Mouse (Mus musculus): ENCODE results near the gene Adgrv1. TPM values are rescaled to one million over a fixed set of nuclear protein-coding genes. Genes with fewer than 3 reads are reported as not detected.

Gene Adgrv1
- 2.0 and 2.2 TPM in 2 replicates for polyA plus RNA-seq (2015; fragmentation: Nextera tagmentation; extraction: Ambion mirVana)

GRCm38 (mm10) chr13:81632720-81633415, at the start of gene Adgrv1:
Gene Adgrv1, minus strand, starts transcription at chr13:81633154.
- no peaks in the 10 kb centered on the region for H3K9me3 ChIP-seq (ENCODE audit: low read length)
- TF ChIP-seq EP300 (IDR thresholded peaks at IDR 0.05): no peak
- TF ChIP-seq CTCF (IDR thresholded peaks at IDR 0.05): no peak
- peaks cover 4% of the 10 kb centered on the region; the same call in 1 of the 2 replicates for H3K27me3 ChIP-seq (replicated peaks; ENCODE audit: insufficient read depth, low read length)
- H3K36me3 ChIP-seq (ENCODE audit: insufficient read depth, low read length): no peaks in the 10 kb centered on the region
- H3K4me3 ChIP-seq (ENCODE audit: low read depth, low read length): peak within 1 kb of the TSS; percentile 14; the same call in 1 of the 2 replicates
- H3K9ac ChIP-seq (replicated peaks; ENCODE audit: low read depth): no peak within 1 kb of the TSS
- WGBS: 1% methylated on average over 42 of the region's 42 CpGs
- H3K4me2 ChIP-seq (replicated peaks; ENCODE audit: low read depth, low read length): peak within 1 kb of the TSS; percentile 38
- ATAC-seq (peak; percentile 99), DNase-seq (ENCODE audit: low spot score) (peak; percentile 84)
- H3K4me1 ChIP-seq (ENCODE audit: insufficient read depth, low read depth, low read length): no peaks in the 10 kb centered on the region
- no peak within 1 kb of the TSS for H3K27ac ChIP-seq (ENCODE audit: low read length)

- Histone ChIP-seq H3K4me3 (ENCODE audit: low read depth, low read length) (no peak overlapping the region), H3K4me1 (ENCODE audit: insufficient read depth, low read depth, low read length) (no peaks in the 10 kb centered on the region), H3K36me3 (ENCODE audit: insufficient read depth, low read length) (peaks cover 4% of the 10 kb centered on the region; the same call in 1 of the 2 replicates), H3K9ac (replicated peaks; ENCODE audit: low read depth) (no peak overlapping the region), H3K4me2 (replicated peaks; ENCODE audit: low read depth, low read length) (no peak overlapping the region), H3K27me3 (replicated peaks; ENCODE audit: insufficient read depth, low read length) (no peaks in the 10 kb centered on the region), H3K9me3 (ENCODE audit: low read length) (no peaks in the 10 kb centered on the region), H3K27ac (ENCODE audit: low read length) (no peak overlapping the region)
- no peak for TF ChIP-seq EP300 (IDR thresholded peaks at IDR 0.05)
- no peak for ATAC-seq
- whole genome bisulfite sequencing: 72% methylated on average over 8 of the region's 8 CpGs
- no peak for DNase-seq (ENCODE audit: low spot score)
These were observed 42.4 kb upstream of the Adgrv1 start for GRCm38 (mm10) chr13:81675333-81675732.

GRCm38 (mm10) chr13:81667713-81668112, 34.8 kb upstream of the Adgrv1 start:
- no peak overlapping the region for H3K4me2 ChIP-seq (replicated peaks; ENCODE audit: low read depth, low read length)
- no peak for ATAC-seq
- H3K36me3 ChIP-seq (ENCODE audit: insufficient read depth, low read length): peaks cover 37% of the 10 kb centered on the region

DNA sequence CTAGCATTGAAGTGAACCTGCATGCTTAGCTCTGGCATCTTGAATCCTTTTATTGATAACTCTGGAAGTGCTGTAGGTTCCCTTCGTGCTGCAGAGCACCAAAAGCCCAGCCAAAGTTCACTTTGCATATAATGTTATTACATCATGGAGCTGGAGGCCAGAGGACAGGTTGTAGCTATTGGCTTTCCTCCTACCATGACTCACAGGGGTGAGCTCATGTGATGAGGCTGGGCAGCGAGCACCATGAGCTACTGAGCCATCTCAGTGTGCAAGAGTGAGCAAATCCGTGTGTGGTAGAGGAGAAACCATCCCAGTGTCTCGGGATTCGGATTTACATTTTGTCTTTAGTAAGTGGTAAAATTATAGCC, 31.4 kb upstream of the Adgrv1 start:
- no peak overlapping the region for H3K9ac ChIP-seq (replicated peaks; ENCODE audit: low read depth)
- 81% methylated on average over 5 of the region's 5 CpGs for WGBS
- TF ChIP-seq EP300 (IDR thresholded peaks at IDR 0.05) (no peak), CTCF (IDR thresholded peaks at IDR 0.05) (no peak)
- ATAC-seq (peak; percentile 43; the same call in 1 of the 2 replicates), DNase-seq (ENCODE audit: low spot score) (no peak)
- no peaks in the 10 kb centered on the region for H3K9me3 ChIP-seq (ENCODE audit: low read length)
- H3K36me3 ChIP-seq (ENCODE audit: insufficient read depth, low read length): peaks cover 27% of the 10 kb centered on the region
- no peaks in the 10 kb centered on the region for H3K27me3 ChIP-seq (replicated peaks; ENCODE audit: insufficient read depth, low read length)
- H3K4me3 ChIP-seq (ENCODE audit: low read depth, low read length): no peak overlapping the region
- H3K4me1 ChIP-seq (ENCODE audit: insufficient read depth, low read depth, low read length): no peaks in the 10 kb centered on the region
- H3K27ac ChIP-seq (ENCODE audit: low read length): no peak overlapping the region
- no peak overlapping the region for H3K4me2 ChIP-seq (replicated peaks; ENCODE audit: low read depth, low read length)

More at GRCm38 (mm10) chr13:81667713-81668112, 34.8 kb upstream of the Adgrv1 start:
- Histone ChIP-seq H3K9me3 (ENCODE audit: low read length) (no peaks in the 10 kb centered on the region), H3K4me1 (ENCODE audit: insufficient read depth, low read depth, low read length) (no peaks in the 10 kb centered on the region), H3K4me3 (ENCODE audit: low read depth, low read length) (no peak overlapping the region), H3K27me3 (replicated peaks; ENCODE audit: insufficient read depth, low read length) (no peaks in the 10 kb centered on the region), H3K9ac (replicated peaks; ENCODE audit: low read depth) (no peak overlapping the region), H3K27ac (ENCODE audit: low read length) (no peak overlapping the region)
- DNase-seq (ENCODE audit: low spot score): no peak
- no peak for TF ChIP-seq EP300 (IDR thresholded peaks at IDR 0.05)
- WGBS: 88% methylated on average over 5 of the region's 5 CpGs

GRCm38 (mm10) chr13:81663566-81664330, 30.8 kb upstream of the Adgrv1 start:
- Histone ChIP-seq H3K36me3 (ENCODE audit: insufficient read depth, low read length) (peaks cover 23% of the 10 kb centered on the region), H3K4me1 (ENCODE audit: insufficient read depth, low read depth, low read length) (peaks cover 2% of the 10 kb centered on the region; the same call in 1 of the 2 replicates), H3K27ac (ENCODE audit: low read length) (no peak overlapping the region), H3K4me2 (replicated peaks; ENCODE audit: low read depth, low read length) (no peak overlapping the region), H3K4me3 (ENCODE audit: low read depth, low read length) (no peak overlapping the region), H3K9ac (replicated peaks; ENCODE audit: low read depth) (no peak overlapping the region), H3K27me3 (replicated peaks; ENCODE audit: insufficient read depth, low read length) (no peaks in the 10 kb centered on the region), H3K9me3 (ENCODE audit: low read length) (no peaks in the 10 kb centered on the region)
- 72% methylated on average over 12 of the region's 12 CpGs for WGBS
- DNase-seq (ENCODE audit: low spot score): no peak
- TF ChIP-seq EP300 (IDR thresholded peaks at IDR 0.05): no peak
- ATAC-seq: no peak

DNA sequence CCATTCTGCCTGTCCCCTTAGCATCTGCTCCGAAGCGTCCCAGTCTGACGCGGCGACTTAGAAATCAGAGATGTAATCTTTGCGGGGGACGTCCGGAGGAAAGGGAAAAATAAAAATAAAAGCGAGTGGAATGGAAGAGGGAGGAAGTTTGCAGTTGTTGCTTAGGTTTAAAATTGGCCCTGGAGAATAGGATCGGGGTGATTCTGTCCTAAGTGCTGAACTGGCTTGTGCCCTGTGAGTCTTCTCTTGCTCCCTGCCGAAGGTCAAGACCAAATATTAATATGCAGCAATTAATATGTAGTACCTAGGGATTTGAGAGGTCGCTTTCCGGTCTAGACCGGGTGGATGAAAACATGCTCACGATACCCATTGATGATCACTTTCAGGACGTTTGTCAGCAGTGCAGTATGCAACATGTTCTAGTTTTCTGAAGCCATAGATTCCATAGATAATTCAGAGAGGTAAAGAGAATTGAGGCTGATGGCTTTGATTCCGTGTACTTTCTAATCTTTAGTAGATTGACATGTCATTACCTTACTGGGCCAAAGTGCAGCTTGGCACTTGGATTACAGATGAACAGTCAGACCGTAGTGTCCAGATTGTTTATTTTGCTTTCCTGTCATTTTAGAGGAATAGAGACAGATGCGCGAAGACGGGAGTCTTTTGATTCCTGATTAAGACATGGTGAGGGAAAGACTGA, 25.2 kb upstream of the Adgrv1 start:
- peak overlapping the region; percentile 73 for H3K4me2 ChIP-seq (replicated peaks; ENCODE audit: low read depth, low read length)
- H3K36me3 ChIP-seq (ENCODE audit: insufficient read depth, low read length): no peaks in the 10 kb centered on the region
- 2% methylated on average over 21 of the region's 21 CpGs for WGBS
- peak overlapping the region; percentile 92 for H3K27ac ChIP-seq (ENCODE audit: low read length)
- H3K4me1 ChIP-seq (ENCODE audit: insufficient read depth, low read depth, low read length): peaks cover 2% of the 10 kb centered on the region; the same call in 1 of the 2 replicates
- TF ChIP-seq CTCF (IDR thresholded peaks at IDR 0.05) (no peak), EP300 (IDR thresholded peaks at IDR 0.05) (no peak)
- no peaks in the 10 kb centered on the region for H3K9me3 ChIP-seq (ENCODE audit: low read length)
- H3K9ac ChIP-seq (replicated peaks; ENCODE audit: low read depth): peak overlapping the region; percentile 81
- H3K27me3 ChIP-seq (replicated peaks; ENCODE audit: insufficient read depth, low read length): no peaks in the 10 kb centered on the region
- peak; percentile 1; the same call in 1 of the 2 replicates for ATAC-seq
- peak; percentile 14 for DNase-seq (ENCODE audit: low spot score)
- peak overlapping the region; percentile 86 for H3K4me3 ChIP-seq (ENCODE audit: low read depth, low read length)
